Mouse (Mus musculus): ENCODE measurements at regions not wholly inside any gene's neighbourhood (a gene's known extent, or its start where the extent isn't known, plus 50 kb on each side); places are given as distances from the start of the nearest gene placed in this dataset.

DNA sequence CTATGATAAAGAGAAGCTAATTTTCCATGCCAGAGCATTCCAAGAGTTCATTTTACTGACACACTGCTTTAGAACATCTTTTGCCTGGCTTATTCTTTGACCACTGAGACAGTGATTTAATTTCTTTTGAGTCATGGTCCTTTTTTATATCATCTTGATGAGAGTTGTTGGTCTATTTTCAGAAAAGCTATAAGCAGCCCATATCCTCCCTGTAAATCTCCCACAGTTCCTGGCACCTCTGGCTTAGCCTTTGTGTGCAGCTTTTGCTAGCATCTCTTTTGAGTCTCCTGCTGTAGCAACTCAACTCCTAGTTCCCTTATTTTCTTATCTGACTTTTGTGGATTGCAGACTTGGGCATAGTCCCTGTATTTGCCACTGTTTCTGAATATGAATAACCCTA is 207.5 kb upstream of the 4931417E11Rik start:
- no peak overlapping the region for H3K4me2 ChIP-seq (ENCODE audit: low read depth)
- DNase-seq (ENCODE audit: low read depth in 3 of 3, low spot score in 3 of 3) (no peak), ATAC-seq (ENCODE audit: insufficient read depth) (no peak)
- H3K4me1 ChIP-seq (replicated peaks; ENCODE audit: control insufficient read depth in 2 of 2, insufficient read depth in 2 of 2, low read length in 1 of 2), result no peaks in the 10 kb centered on the region
- no peaks in the 10 kb centered on the region for H3K9me3 ChIP-seq (ENCODE audit: control insufficient read depth, low read length)
- no peaks in the 10 kb centered on the region for H3K36me3 ChIP-seq (replicated peaks; ENCODE audit: control insufficient read depth, insufficient read depth, low read depth)
- H3K4me3 ChIP-seq (ENCODE audit: insufficient read depth in 1 of 2, low read depth in 2 of 2, low read length in 2 of 2), result no peak overlapping the region
- no peak overlapping the region for H3K27ac ChIP-seq
- H3K9ac ChIP-seq (replicated peaks), result no peak overlapping the region
- H3K27me3 ChIP-seq (ENCODE audit: control insufficient read depth, insufficient read depth, low read length), result no peaks in the 10 kb centered on the region
- no peak for TF ChIP-seq CTCF (IDR thresholded peaks at IDR 0.05; ENCODE audit: low read depth)
- TF ChIP-seq EP300 (IDR thresholded peaks at IDR 0.05; ENCODE audit: low read depth), result no peak

DNA sequence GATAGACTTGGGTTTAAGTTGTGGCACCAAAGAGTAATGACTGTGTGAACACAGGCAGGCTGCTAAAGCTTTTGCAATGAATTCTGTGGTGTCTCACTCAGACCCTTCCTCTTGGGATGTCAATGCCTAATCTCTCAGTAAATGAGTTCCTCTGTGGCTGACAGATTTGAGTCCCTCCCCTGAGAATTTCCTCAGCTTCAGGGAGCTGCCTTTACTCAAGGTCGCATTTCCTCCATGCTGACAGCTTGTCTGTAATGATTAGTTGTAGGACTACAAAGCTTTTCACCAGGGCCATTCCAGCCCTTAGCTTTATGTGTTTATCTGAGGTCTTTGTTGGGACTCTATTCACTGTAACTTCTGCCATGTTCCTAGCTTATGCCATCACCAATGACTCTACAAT is 199.9 kb upstream of the 4931417E11Rik start:
- H3K4me3 ChIP-seq (ENCODE audit: insufficient read depth in 1 of 2, low read depth in 2 of 2, low read length in 2 of 2), result no peak overlapping the region
- no peaks in the 10 kb centered on the region for H3K27me3 ChIP-seq (ENCODE audit: control insufficient read depth, insufficient read depth, low read length)
- ATAC-seq (ENCODE audit: insufficient read depth) (no peak), DNase-seq (ENCODE audit: low read depth in 3 of 3, low spot score in 3 of 3) (no peak)
- no peaks in the 10 kb centered on the region for H3K4me1 ChIP-seq (replicated peaks; ENCODE audit: control insufficient read depth in 2 of 2, insufficient read depth in 2 of 2, low read length in 1 of 2)
- H3K27ac ChIP-seq, result no peak overlapping the region
- no peak overlapping the region for H3K9ac ChIP-seq (replicated peaks)
- H3K9me3 ChIP-seq (ENCODE audit: control insufficient read depth, low read length), result no peaks in the 10 kb centered on the region
- no peak for TF ChIP-seq EP300 (IDR thresholded peaks at IDR 0.05; ENCODE audit: low read depth)
- no peak for TF ChIP-seq CTCF (IDR thresholded peaks at IDR 0.05; ENCODE audit: low read depth)
- WGBS (ENCODE audit: insufficient replicate concordance), result 4% methylated on average over 1 of the region's 1 CpGs
- no peaks in the 10 kb centered on the region for H3K36me3 ChIP-seq (replicated peaks; ENCODE audit: control insufficient read depth, insufficient read depth, low read depth)
- H3K4me2 ChIP-seq (ENCODE audit: low read depth), result no peak overlapping the region

DNA sequence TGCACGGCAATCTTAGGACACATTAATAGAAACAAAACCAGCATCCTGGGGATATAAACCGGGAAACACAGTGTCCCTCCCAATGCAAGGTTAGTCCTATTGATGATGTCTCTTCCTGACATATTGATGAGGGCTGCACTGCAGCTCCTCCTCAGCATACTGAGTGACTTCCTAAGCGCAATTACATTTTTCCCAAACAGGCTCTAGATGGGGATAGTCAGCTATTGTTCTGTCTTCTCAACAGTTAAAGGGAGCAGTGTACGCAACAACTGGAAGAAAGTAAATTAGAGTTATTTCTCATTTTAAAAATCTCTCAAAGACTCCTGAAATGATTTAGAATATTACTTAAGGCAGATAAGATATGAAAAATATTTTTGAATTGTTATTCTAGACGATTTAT is 189.5 kb upstream of the 4931417E11Rik start:
- Histone ChIP-seq H3K4me3 (ENCODE audit: insufficient read depth in 1 of 2, low read depth in 2 of 2, low read length in 2 of 2) (no peak overlapping the region), H3K27me3 (ENCODE audit: control insufficient read depth, insufficient read depth, low read length) (no peaks in the 10 kb centered on the region), H3K9ac (replicated peaks) (no peak overlapping the region), H3K27ac (no peak overlapping the region), H3K9me3 (ENCODE audit: control insufficient read depth, low read length) (no peaks in the 10 kb centered on the region), H3K36me3 (replicated peaks; ENCODE audit: control insufficient read depth, insufficient read depth, low read depth) (no peaks in the 10 kb centered on the region), H3K4me2 (ENCODE audit: low read depth) (no peak overlapping the region), H3K4me1 (replicated peaks; ENCODE audit: control insufficient read depth in 2 of 2, insufficient read depth in 2 of 2, low read length in 1 of 2) (no peaks in the 10 kb centered on the region)
- WGBS (ENCODE audit: insufficient replicate concordance), result 56% methylated on average over 5 of the region's 5 CpGs
- ATAC-seq (ENCODE audit: insufficient read depth) (no peak), DNase-seq (ENCODE audit: low read depth in 3 of 3, low spot score in 3 of 3) (no peak)
- TF ChIP-seq EP300 (IDR thresholded peaks at IDR 0.05; ENCODE audit: low read depth), result no peak
- no peak for TF ChIP-seq CTCF (IDR thresholded peaks at IDR 0.05; ENCODE audit: low read depth)

DNA sequence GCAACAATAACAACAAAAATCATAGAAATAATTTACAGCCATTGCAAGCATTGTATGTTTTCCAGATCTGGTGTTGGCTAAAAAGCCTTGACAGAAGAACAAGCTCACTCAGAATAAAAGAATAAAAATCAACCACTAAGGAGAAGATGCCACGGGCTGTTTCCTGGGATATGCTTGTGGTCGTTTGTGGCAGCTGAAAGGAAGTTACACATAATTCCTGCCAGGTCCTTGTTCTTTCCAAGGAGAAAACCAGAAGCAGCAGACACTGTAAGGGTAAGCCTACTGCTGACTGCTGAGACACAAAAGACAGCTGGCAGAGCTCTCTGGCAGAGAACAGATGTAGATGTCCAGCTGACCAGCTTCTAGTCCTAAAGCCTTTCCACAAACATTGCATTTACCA is 175.9 kb upstream of the 4931417E11Rik start:
- Histone ChIP-seq H3K4me3 (ENCODE audit: insufficient read depth in 1 of 2, low read depth in 2 of 2, low read length in 2 of 2) (no peak overlapping the region), H3K4me1 (replicated peaks; ENCODE audit: control insufficient read depth in 2 of 2, insufficient read depth in 2 of 2, low read length in 1 of 2) (no peaks in the 10 kb centered on the region), H3K9me3 (ENCODE audit: control insufficient read depth, low read length) (no peaks in the 10 kb centered on the region), H3K36me3 (replicated peaks; ENCODE audit: control insufficient read depth, insufficient read depth, low read depth) (no peaks in the 10 kb centered on the region), H3K9ac (replicated peaks) (no peak overlapping the region), H3K27me3 (ENCODE audit: control insufficient read depth, insufficient read depth, low read length) (no peaks in the 10 kb centered on the region), H3K4me2 (ENCODE audit: low read depth) (no peak overlapping the region), H3K27ac (no peak overlapping the region)
- no peak for TF ChIP-seq CTCF (IDR thresholded peaks at IDR 0.05; ENCODE audit: low read depth)
- no peak for TF ChIP-seq EP300 (IDR thresholded peaks at IDR 0.05; ENCODE audit: low read depth)
- 15% methylated on average over 2 of the region's 2 CpGs for WGBS (ENCODE audit: insufficient replicate concordance)
- no peak for DNase-seq (ENCODE audit: low read depth in 3 of 3, low spot score in 3 of 3)
- no peak for ATAC-seq (ENCODE audit: insufficient read depth)

DNA sequence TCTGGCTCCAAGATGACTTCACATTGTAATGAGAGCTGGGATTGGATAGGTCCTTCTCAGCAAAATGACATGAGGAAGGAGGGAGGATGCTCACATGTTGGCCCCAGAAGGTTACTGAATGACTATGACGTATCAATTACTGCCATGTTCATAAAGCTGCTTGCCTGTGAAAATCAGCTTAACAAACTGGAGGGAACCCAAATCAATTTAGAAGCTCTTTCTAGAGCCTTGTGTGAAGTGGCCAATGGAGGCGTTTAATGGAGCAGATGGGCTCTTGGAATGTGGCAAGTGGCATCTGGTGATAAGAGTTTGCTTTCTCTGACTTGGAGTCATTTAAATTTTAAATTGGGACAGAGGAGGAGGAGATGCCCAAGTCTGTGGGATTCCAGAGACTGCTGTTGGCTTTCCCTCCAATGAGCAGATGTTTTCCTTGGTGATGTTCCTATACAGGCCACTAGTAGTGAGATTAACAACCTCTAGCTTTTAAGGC is 175.4 kb upstream of the 4931417E11Rik start:
- Histone ChIP-seq H3K4me2 (ENCODE audit: low read depth) (no peak overlapping the region), H3K36me3 (replicated peaks; ENCODE audit: control insufficient read depth, insufficient read depth, low read depth) (no peaks in the 10 kb centered on the region), H3K27ac (no peak overlapping the region), H3K9ac (replicated peaks) (no peak overlapping the region), H3K4me1 (replicated peaks; ENCODE audit: control insufficient read depth in 2 of 2, insufficient read depth in 2 of 2, low read length in 1 of 2) (no peaks in the 10 kb centered on the region), H3K27me3 (ENCODE audit: control insufficient read depth, insufficient read depth, low read length) (no peaks in the 10 kb centered on the region), H3K9me3 (ENCODE audit: control insufficient read depth, low read length) (no peaks in the 10 kb centered on the region), H3K4me3 (ENCODE audit: insufficient read depth in 1 of 2, low read depth in 2 of 2, low read length in 2 of 2) (no peak overlapping the region)
- ATAC-seq (ENCODE audit: insufficient read depth) (no peak), DNase-seq (ENCODE audit: low read depth in 3 of 3, low spot score in 3 of 3) (no peak)
- TF ChIP-seq CTCF (IDR thresholded peaks at IDR 0.05; ENCODE audit: low read depth), result no peak
- no peak for TF ChIP-seq EP300 (IDR thresholded peaks at IDR 0.05; ENCODE audit: low read depth)
- WGBS (ENCODE audit: insufficient replicate concordance), result 45% methylated on average over 2 of the region's 2 CpGs

Data from liver, embryonic 14.5 days (tissue).